Mouse (Mus musculus) liver, postnatal 0 days (tissue): ENCODE measurements at regions not wholly inside any gene's neighbourhood (a gene's known extent, or its start where the extent isn't known, plus 50 kb on each side); places are given as distances from the start of the nearest gene placed in this dataset.
A peak's percentile ranks its signal among the peaks of the same experiment; 100 is the strongest.

Source experiments
- ATAC-seq: fragments of 200-750 bp; cut with Nextera tagmentation; 2 replicates; pipeline ENCODE4 v1.8.0; 2017; ENCODE audit warnings: mild to moderate bottlenecking, moderate library complexity
- DNase-seq: peaks from one replicate; pipeline ENCODE4 v3.0.0-alpha.2; 2016
- H3K27ac ChIP-seq: fragments of 300-500 bp; sonication (generic); 2 replicates; pipeline ENCODE4 v1.5.1; 2014; ENCODE audit warnings: antibody characterized with exemption, moderate library complexity, mild to moderate bottlenecking, low read depth
- H3K27me3 ChIP-seq: fragments of 300-500 bp; sonication (generic); 2 replicates; pipeline ENCODE4 v1.6.1; 2014; ENCODE audit warnings: low read length, control low read depth, mixed read lengths; ENCODE audit not compliant: insufficient read depth
- H3K36me3 ChIP-seq: fragments of 300-500 bp; sonication (generic); replicated peaks from 2 replicates; pipeline ENCODE4 v1.6.1; 2014; ENCODE audit warnings: mild to moderate bottlenecking, control low read depth, low read length, moderate library complexity, mixed read lengths; ENCODE audit not compliant: insufficient read depth
- H3K4me1 ChIP-seq: fragments of 300-500 bp; sonication (generic); 2 replicates; pipeline ENCODE4 v1.6.1; 2014; ENCODE audit warnings: antibody characterized with exemption, mild to moderate bottlenecking, control low read depth; ENCODE audit not compliant: insufficient read depth
- H3K4me2 ChIP-seq: fragments of 300-500 bp; sonication (generic); 2 replicates; pipeline ENCODE4 v1.6.1; 2014; ENCODE audit warnings: low read depth, mild to moderate bottlenecking, low read length, moderate library complexity, mixed read lengths
- H3K4me3 ChIP-seq: fragments of 300-500 bp; sonication (generic); 2 replicates; pipeline ENCODE4 v1.5.1; 2014; ENCODE audit warnings: low read depth, low read length
- H3K9ac ChIP-seq: fragments of 300-500 bp; sonication (generic); replicated peaks from 2 replicates; pipeline ENCODE4 v1.6.1; 2014; ENCODE audit warnings: mild to moderate bottlenecking, moderate library complexity
- H3K9me3 ChIP-seq: fragments of 300-500 bp; sonication (generic); 2 replicates; pipeline ENCODE4 v1.6.1; 2016; ENCODE audit warnings: mild to moderate bottlenecking, control low read depth, low read length, mixed read lengths
- CTCF ChIP-seq: sonication (generic); IDR thresholded peaks from 2 replicates; pipeline ENCODE4 v1.5.1; 2016; ENCODE audit warnings: antibody characterized with exemption, low read depth
- EP300 ChIP-seq: IDR thresholded peaks from 2 replicates; pipeline ENCODE4 v1.6.1; 2016; ENCODE audit warnings: antibody characterized with exemption, low read depth, mild to moderate bottlenecking
- WGBS: fragments of 180-500 bp; shearing (Covaris S2); extraction: QIAGEN DNeasy Blood & Tissue Kit; methylation state at CpG from one replicate; pipeline ENCODE4 v1.1.7; 2014; ENCODE audit not compliant: insufficient replicate concordance; 5-methylcytosine and 5-hydroxymethylcytosine counted together

- Histone ChIP-seq H3K27me3 (no peaks in the 10 kb centered on the region), H3K4me3 (no peak overlapping the region), H3K36me3 (no peaks in the 10 kb centered on the region), H3K4me2 (no peak overlapping the region), H3K9me3 (no peaks in the 10 kb centered on the region), H3K4me1 (no peaks in the 10 kb centered on the region), H3K9ac (no peak overlapping the region), H3K27ac (no peak overlapping the region)
- peak; percentile 56 for TF ChIP-seq CTCF
- TF ChIP-seq EP300 = no peak
- 19% methylated on average over 9 of the region's 9 CpGs for WGBS
- DNase-seq = peak; percentile 21
- ATAC-seq = 0 out of 2 replicates have a peak, but pooled peaks have one; percentile 31
Measured at GRCm38 (mm10) chr1:41810318-41810964, 885.1 kb upstream of the Pou3f3 start.

DNA sequence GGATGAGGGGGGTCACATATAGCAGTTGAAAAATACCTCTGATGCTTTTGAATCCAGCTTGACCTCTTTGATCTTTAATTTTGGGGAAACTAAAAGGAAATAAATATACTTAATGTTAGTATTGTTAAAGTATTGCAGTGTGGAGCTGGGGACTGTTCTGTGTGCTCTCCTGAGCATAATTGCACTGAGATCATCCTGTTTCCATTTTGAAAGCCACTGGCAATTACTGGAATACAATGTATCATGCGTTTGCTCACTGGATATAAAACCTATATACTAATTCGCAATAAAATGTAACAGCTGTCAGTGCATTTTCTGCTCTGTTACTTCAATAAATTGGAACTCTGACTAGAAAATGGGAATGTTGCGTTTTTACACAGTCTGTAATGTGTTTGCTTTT lies 884.4 kb upstream of the Pou3f3 start:
- no peak for TF ChIP-seq CTCF
- TF ChIP-seq EP300 = no peak
- Histone ChIP-seq H3K36me3 (no peaks in the 10 kb centered on the region), H3K9me3 (no peaks in the 10 kb centered on the region), H3K4me3 (no peak overlapping the region), H3K4me2 (no peak overlapping the region), H3K4me1 (no peaks in the 10 kb centered on the region), H3K9ac (no peak overlapping the region), H3K27ac (no peak overlapping the region), H3K27me3 (no peaks in the 10 kb centered on the region)
- no peak for ATAC-seq
- no peak for DNase-seq
- WGBS = 74% methylated on average over 3 of the region's 3 CpGs

GRCm38 (mm10) chr1:41812071-41812470 lies 883.5 kb upstream of the Pou3f3 start:
- ATAC-seq = no peak

GRCm38 (mm10) chr1:41814032-41815005 lies 881.2 kb upstream of the Pou3f3 start:
- Histone ChIP-seq H3K36me3 (no peaks in the 10 kb centered on the region), H3K27me3 (no peaks in the 10 kb centered on the region), H3K27ac (no peak overlapping the region), H3K4me1 (no peaks in the 10 kb centered on the region), H3K4me3 (no peak overlapping the region), H3K9me3 (no peaks in the 10 kb centered on the region), H3K9ac (no peak overlapping the region), H3K4me2 (no peak overlapping the region)
- ATAC-seq (no peak), DNase-seq (no peak)
- 69% methylated on average over 10 of the region's 10 CpGs for WGBS
- TF ChIP-seq CTCF (no peak), EP300 (no peak)

More at GRCm38 (mm10) chr1:41812071-41812470, 883.5 kb upstream of the Pou3f3 start:
- no peak overlapping the region for H3K4me2 ChIP-seq
- no peaks in the 10 kb centered on the region for H3K9me3 ChIP-seq
- H3K27ac ChIP-seq = no peak overlapping the region
- no peaks in the 10 kb centered on the region for H3K4me1 ChIP-seq
- TF ChIP-seq CTCF (no peak), EP300 (no peak)
- no peaks in the 10 kb centered on the region for H3K27me3 ChIP-seq
- no peaks in the 10 kb centered on the region for H3K36me3 ChIP-seq
- no peak overlapping the region for H3K9ac ChIP-seq
- no peak overlapping the region for H3K4me3 ChIP-seq
- no peak for DNase-seq
- WGBS = 69% methylated on average over 7 of the region's 7 CpGs

GRCm38 (mm10) chr1:41815021-41815420 lies 880.5 kb upstream of the Pou3f3 start:
- WGBS = 54% methylated on average over 4 of the region's 4 CpGs
- Histone ChIP-seq H3K4me2 (no peak overlapping the region), H3K4me3 (no peak overlapping the region), H3K27me3 (no peaks in the 10 kb centered on the region), H3K36me3 (no peaks in the 10 kb centered on the region), H3K9me3 (no peaks in the 10 kb centered on the region), H3K9ac (no peak overlapping the region), H3K4me1 (no peaks in the 10 kb centered on the region), H3K27ac (no peak overlapping the region)
- TF ChIP-seq EP300 = no peak
- no peak for TF ChIP-seq CTCF
- no peak for DNase-seq
- ATAC-seq = no peak

- H3K27me3 ChIP-seq = no peaks in the 10 kb centered on the region
- 77% methylated on average over 5 of the region's 5 CpGs for WGBS
- no peak overlapping the region for H3K9ac ChIP-seq
- no peak overlapping the region for H3K27ac ChIP-seq
- no peaks in the 10 kb centered on the region for H3K36me3 ChIP-seq
- H3K4me2 ChIP-seq = no peak overlapping the region
- DNase-seq = no peak
- no peak overlapping the region for H3K4me3 ChIP-seq
- no peak for ATAC-seq
- H3K4me1 ChIP-seq = no peaks in the 10 kb centered on the region
- H3K9me3 ChIP-seq = no peaks in the 10 kb centered on the region
- TF ChIP-seq EP300 = no peak
- TF ChIP-seq CTCF = no peak
Measured at GRCm38 (mm10) chr1:41822742-41823141, 872.8 kb upstream of the Pou3f3 start.
